In the genomic region with DNA sequence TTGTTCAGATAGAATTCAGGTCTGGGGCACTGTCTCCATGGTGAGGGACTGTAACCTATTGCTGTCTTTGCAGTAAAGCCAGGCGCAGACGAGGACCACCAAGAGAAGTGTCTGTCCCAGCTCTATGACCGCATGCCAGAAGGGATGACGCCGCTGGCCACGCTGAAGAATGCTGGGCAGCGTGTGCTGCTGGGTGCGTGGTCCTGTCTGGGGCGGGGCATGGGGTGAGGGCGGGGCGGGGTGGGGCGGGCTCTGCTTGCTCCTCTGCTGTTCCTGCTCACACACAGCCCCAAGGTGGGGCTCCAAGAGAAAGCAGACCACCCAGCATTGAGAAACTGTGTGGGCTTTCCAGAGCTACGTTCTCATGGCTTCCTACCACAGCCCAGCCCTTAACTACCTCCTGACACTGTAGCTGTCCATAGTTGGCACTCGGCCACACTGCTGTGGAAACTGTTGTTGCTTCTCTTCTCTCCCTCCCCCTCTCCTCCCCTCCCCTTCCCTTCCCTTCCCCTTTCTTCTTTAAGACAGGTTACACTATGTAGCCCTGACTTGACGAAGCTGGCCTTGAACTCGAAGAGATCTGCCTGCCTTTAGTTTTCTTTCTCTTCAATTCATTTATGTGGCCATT, we compare ENCODE assay signal across 9 mouse cellular contexts. TPM values are rescaled to one million over a fixed set of nuclear protein-coding genes. Genes with fewer than 3 reads are reported as not detected.
DNase-seq lines count a peak whose midpoint lies in the region; ATAC-seq and TF ChIP-seq lines count a peak whose summit lies in the region.
"Had no signal": no experiment of that assay in that cellular context is flagged by ENCODE, and none has a peak within 500 bp of the region (broad histone marks: within the 10 kb centered on the region; RNA-seq: fewer than 3 reads in every experiment).

No protein-coding gene starts in this region.

- no peak for TF ChIP-seq CTCF in midbrain, postnatal 0 days (IDR thresholded peaks at IDR 0.05)

- WGBS in heart, embryonic 10.5 days: 29% methylated on average over 16 of the region's 16 CpGs
- WGBS in midbrain, embryonic 11.5 days: 53% methylated on average over 16 of the region's 16 CpGs
- WGBS in midbrain, postnatal 0 days: 44% methylated on average over 16 of the region's 16 CpGs
- WGBS in heart, embryonic 15.5 days: 26% methylated on average over 16 of the region's 16 CpGs
- WGBS in stomach, embryonic 15.5 days: 33% methylated on average over 16 of the region's 16 CpGs

- H3K4me3 ChIP-seq in heart, embryonic 10.5 days: peak overlapping the region; percentile 31
- H3K4me3 ChIP-seq in midbrain, embryonic 11.5 days (ENCODE audit: low read depth, low read length): no peak overlapping the region
- H3K4me3 ChIP-seq in midbrain, postnatal 0 days (ENCODE audit: low read depth, low read length): no peak overlapping the region
- H3K4me3 ChIP-seq in heart, embryonic 15.5 days: 0 out of 2 replicates have a peak overlapping the region, but pooled peaks have one; percentile 3
- no peak overlapping the region for H3K4me3 ChIP-seq in stomach, embryonic 15.5 days (replicated peaks)

- 0 out of 2 replicates have a peak, but pooled peaks have one; percentile 35 for ATAC-seq in midbrain, embryonic 11.5 days (ENCODE audit: low FRiP score)
- no peak; the same call in 1 of the 2 replicates for ATAC-seq in midbrain, postnatal 0 days (ENCODE audit: low FRiP score)
- peak; percentile 25; the same call in 1 of the 2 replicates for ATAC-seq in heart, embryonic 15.5 days (replicated peaks; ENCODE audit: insufficient number of reproducible peaks, insufficient read depth, low FRiP score, low read depth)
- peak; percentile 32; the same call in 1 of the 2 replicates for ATAC-seq in stomach, embryonic 15.5 days (ENCODE audit: insufficient read depth, low FRiP score, low read depth)

- no peaks in the 10 kb centered on the region for H3K9me3 ChIP-seq in heart, embryonic 10.5 days
- no peaks in the 10 kb centered on the region for H3K9me3 ChIP-seq in midbrain, embryonic 11.5 days (ENCODE audit: control insufficient read depth, low read length)
- H3K9me3 ChIP-seq in midbrain, postnatal 0 days (ENCODE audit: low read length): no peaks in the 10 kb centered on the region
- H3K9me3 ChIP-seq in heart, embryonic 15.5 days (replicated peaks): no peaks in the 10 kb centered on the region
- H3K9me3 ChIP-seq in stomach, embryonic 15.5 days: no peaks in the 10 kb centered on the region

- peak overlapping the region; percentile 82 for H3K27ac ChIP-seq in heart, embryonic 10.5 days
- H3K27ac ChIP-seq in midbrain, embryonic 11.5 days (ENCODE audit: low read depth, low read length): no peak overlapping the region
- H3K27ac ChIP-seq in midbrain, postnatal 0 days (ENCODE audit: low read depth, low read length): no peak overlapping the region
- H3K27ac ChIP-seq in heart, embryonic 15.5 days: peak overlapping the region; percentile 75
- H3K27ac ChIP-seq in stomach, embryonic 15.5 days: no peak overlapping the region

- no peaks in the 10 kb centered on the region for H3K36me3 ChIP-seq in heart, embryonic 10.5 days
- H3K36me3 ChIP-seq in midbrain, embryonic 11.5 days (ENCODE audit: control insufficient read depth, insufficient read depth, low read length): no peaks in the 10 kb centered on the region
- H3K36me3 ChIP-seq in midbrain, postnatal 0 days (ENCODE audit: insufficient read depth, low read length): no peaks in the 10 kb centered on the region
- H3K36me3 ChIP-seq in heart, embryonic 15.5 days: no peaks in the 10 kb centered on the region
- H3K36me3 ChIP-seq in stomach, embryonic 15.5 days: 0 out of 2 replicates have a peak, but pooled peaks cover 3% of the 10 kb centered on the region

- H3K27me3 ChIP-seq in heart, embryonic 10.5 days (ENCODE audit: insufficient read depth, poor library complexity, severe bottlenecking): no peaks in the 10 kb centered on the region
- H3K27me3 ChIP-seq in midbrain, embryonic 11.5 days (ENCODE audit: control insufficient read depth, insufficient read depth, low read length): no peaks in the 10 kb centered on the region
- no peaks in the 10 kb centered on the region for H3K27me3 ChIP-seq in midbrain, postnatal 0 days (ENCODE audit: insufficient read depth, low read length)
- no peaks in the 10 kb centered on the region for H3K27me3 ChIP-seq in heart, embryonic 15.5 days
- no peaks in the 10 kb centered on the region for H3K27me3 ChIP-seq in stomach, embryonic 15.5 days (replicated peaks)

- peaks cover 22% of the 10 kb centered on the region for H3K4me1 ChIP-seq in heart, embryonic 10.5 days
- no peaks in the 10 kb centered on the region for H3K4me1 ChIP-seq in midbrain, embryonic 11.5 days (ENCODE audit: control insufficient read depth, insufficient read depth, low read length)
- H3K4me1 ChIP-seq in midbrain, postnatal 0 days (ENCODE audit: insufficient read depth, low read length): no peaks in the 10 kb centered on the region
- H3K4me1 ChIP-seq in heart, embryonic 15.5 days (replicated peaks): peaks cover 20% of the 10 kb centered on the region
- no peaks in the 10 kb centered on the region for H3K4me1 ChIP-seq in stomach, embryonic 15.5 days

- no peak for DNase-seq in heart, embryonic 10.5 days (ENCODE audit: low spot score)
- DNase-seq in heart, adult 8-10 months (ENCODE audit: low spot score): no peak
- peak; percentile 35 for DNase-seq in midbrain, embryonic 11.5 days (ENCODE audit: low spot score, missing footprints)
- DNase-seq in midbrain, postnatal 0 days (ENCODE audit: low spot score): no peak
- no peak for DNase-seq in frontal cortex, postnatal 36 days (ENCODE audit: low spot score in 2 of 2)
- DNase-seq in gastrocnemius, postnatal 36 days: no peak
- DNase-seq: cerebellum, adult 18-20 months had no signal

- no peak overlapping the region for H3K4me2 ChIP-seq in midbrain, embryonic 11.5 days
- H3K4me2 ChIP-seq in midbrain, postnatal 0 days (ENCODE audit: low read depth, low read length, poor library complexity, severe bottlenecking): no peak overlapping the region
- H3K4me2 ChIP-seq in heart, embryonic 15.5 days: peak overlapping the region; percentile 42
- H3K4me2 ChIP-seq in stomach, embryonic 15.5 days: no peak overlapping the region

- H3K9ac ChIP-seq in midbrain, embryonic 11.5 days (ENCODE audit: low read length): no peak overlapping the region
- H3K9ac ChIP-seq in midbrain, postnatal 0 days (replicated peaks; ENCODE audit: low read length, poor library complexity, severe bottlenecking): no peak overlapping the region
- H3K9ac ChIP-seq in heart, embryonic 15.5 days: no peak overlapping the region
- no peak overlapping the region for H3K9ac ChIP-seq in stomach, embryonic 15.5 days

- intact Hi-C loops in gastrocnemius, postnatal 36 days (cut with DNase I): no loop called here

RNA-seq across cellular contexts. Expression of gene Faap24, which starts 17.0 kb away (rescaled TPM):
- polyA plus RNA-seq in heart, embryonic 10.5 days (2016; fragmentation: Nextera tagmentation; extraction: Ambion mirVana): 17.8 and 22.9 TPM in 2 replicates
- 1 to 10 TPM; 1.3 to 2.0 (median 1.7) TPM for total RNA-seq in heart, adult 8-10 months (2022)
- 26.2 and 26.9 TPM in 2 replicates for polyA plus RNA-seq in midbrain, embryonic 11.5 days (2014; fragmentation: Nextera tagmentation; extraction: Ambion mirVana)
- 5.8 and 8.8 TPM in 2 replicates for total RNA-seq in midbrain, postnatal 0 days (2014; rRNA removed)
- polyA plus RNA-seq in midbrain, postnatal 0 days (2015; fragmentation: Nextera tagmentation; extraction: Ambion mirVana): 10.4 and 11.5 TPM in 2 replicates
- polyA plus RNA-seq in heart, embryonic 15.5 days (2015; fragmentation: Nextera tagmentation; extraction: Ambion mirVana): 12.1 and 13.6 TPM in 2 replicates
- polyA plus RNA-seq in stomach, embryonic 15.5 days (2015; fragmentation: Nextera tagmentation; extraction: Ambion mirVana): 17.1 and 17.5 TPM in 2 replicates
- under 1 TPM; 0.31 to 0.96 TPM for total RNA-seq in gastrocnemius, postnatal 36 days (2021)

RNA-seq across cellular contexts. Expression of gene Cep89, which starts 17.2 kb away (rescaled TPM):
- polyA plus RNA-seq in heart, embryonic 10.5 days (2016; fragmentation: Nextera tagmentation; extraction: Ambion mirVana): 43.2 and 45.1 TPM in 2 replicates
- 10 to 100 TPM; 13.2 to 19.3 (median 15.6) TPM for total RNA-seq in heart, adult 8-10 months (2022)
- 42.9 and 46.6 TPM in 2 replicates for polyA plus RNA-seq in midbrain, embryonic 11.5 days (2014; fragmentation: Nextera tagmentation; extraction: Ambion mirVana)
- 7.7 and 15.1 TPM in 2 replicates for total RNA-seq in midbrain, postnatal 0 days (2014; rRNA removed)
- 27.5 and 27.6 TPM in 2 replicates for polyA plus RNA-seq in midbrain, postnatal 0 days (2015; fragmentation: Nextera tagmentation; extraction: Ambion mirVana)
- polyA plus RNA-seq in heart, embryonic 15.5 days (2015; fragmentation: Nextera tagmentation; extraction: Ambion mirVana): 36.9 and 41.7 TPM in 2 replicates
- polyA plus RNA-seq in stomach, embryonic 15.5 days (2015; fragmentation: Nextera tagmentation; extraction: Ambion mirVana): 45.4 and 49.3 TPM in 2 replicates
- total RNA-seq in gastrocnemius, postnatal 36 days (2021): 1 to 10 TPM; 4.7 to 5.0 TPM

RNA-seq across cellular contexts. Expression of gene Rhpn2, which starts 45.6 kb away (rescaled TPM):
- 7.7 and 8.2 TPM in 2 replicates for polyA plus RNA-seq in heart, embryonic 10.5 days (2016; fragmentation: Nextera tagmentation; extraction: Ambion mirVana)
- 1 to 10 TPM; 4.3 to 4.8 (median 4.6) TPM for total RNA-seq in heart, adult 8-10 months (2022)
- polyA plus RNA-seq in midbrain, embryonic 11.5 days (2014; fragmentation: Nextera tagmentation; extraction: Ambion mirVana): 1.9 and 2.2 TPM in 2 replicates
- total RNA-seq in midbrain, postnatal 0 days (2014; rRNA removed): 3.1 and 3.5 TPM in 2 replicates
- polyA plus RNA-seq in midbrain, postnatal 0 days (2015; fragmentation: Nextera tagmentation; extraction: Ambion mirVana): 1.7 and 1.9 TPM in 2 replicates
- 5.2 and 6.6 TPM in 2 replicates for polyA plus RNA-seq in heart, embryonic 15.5 days (2015; fragmentation: Nextera tagmentation; extraction: Ambion mirVana)
- 29.2 and 38.2 TPM in 2 replicates for polyA plus RNA-seq in stomach, embryonic 15.5 days (2015; fragmentation: Nextera tagmentation; extraction: Ambion mirVana)
- total RNA-seq in gastrocnemius, postnatal 36 days (2021): 1 to 10 TPM in 1 of 2 experiments, under 1 TPM in 1; 0.99 to 1.1 TPM

Comparison
In these comparisons a context has a peak if more than half of its experiments do, and no peak if none do; other contexts are left out.
1. H3K27ac ChIP-seq: peak in heart, embryonic 10.5 days (single experiment) and heart, embryonic 15.5 days (single experiment); none in midbrain, embryonic 11.5 days (single experiment), midbrain, postnatal 0 days (single experiment) and stomach, embryonic 15.5 days (single experiment).
2. H3K4me3 ChIP-seq: peak in heart, embryonic 10.5 days (single experiment) and heart, embryonic 15.5 days (single experiment); none in midbrain, embryonic 11.5 days (single experiment), midbrain, postnatal 0 days (single experiment) and stomach, embryonic 15.5 days (single experiment).